Mouse (Mus musculus): ENCODE results near the gene Tmtc1. TPM values are rescaled to one million over a fixed set of nuclear protein-coding genes. Genes with fewer than 3 reads are reported as not detected.

Tmtc1 gene
- polyA plus RNA-seq, 1 experiment: 12.0 TPM

Other genes starting within 250 kb of the Tmtc1 start
- 54.5 and 62.9 TPM in 2 replicates for gene Ergic2, start 232.0 kb downstream of the Tmtc1 start, polyA plus RNA-seq (2012; rRNA removed)